Mouse (Mus musculus) forebrain, embryonic 16.5 days (tissue): Measurements from ENCODE around the gene Arid5b. TPM values are rescaled to one million over a fixed set of nuclear protein-coding genes. Genes with fewer than 3 reads are reported as not detected.

Experiments
- ATAC-seq: fragments of 200-750 bp; cut with Nextera tagmentation; 2 replicates; pipeline ENCODE4 v1.8.0; 2017; ENCODE audit warnings: mild to moderate bottlenecking, moderate library complexity
- H3K27ac ChIP-seq: fragments of 300-500 bp; sonication (generic); 2 replicates; pipeline ENCODE4 v1.5.1; 2014; ENCODE audit warnings: low read length, control low read depth
- H3K27me3 ChIP-seq: fragments of 300-500 bp; sonication (generic); replicated peaks from 2 replicates; pipeline ENCODE4 v1.6.1; 2014; ENCODE audit warnings: low read length; ENCODE audit not compliant: control insufficient read depth, insufficient read depth
- H3K36me3 ChIP-seq: fragments of 300-500 bp; sonication (generic); 2 replicates; pipeline ENCODE4 v1.6.1; 2014; ENCODE audit not compliant: control insufficient read depth, insufficient read depth
- H3K4me1 ChIP-seq: fragments of 300-500 bp; sonication (generic); replicated peaks from 2 replicates; pipeline ENCODE4 v1.6.1; 2014; ENCODE audit warnings: low read length; ENCODE audit not compliant: control insufficient read depth, insufficient read depth
- H3K4me2 ChIP-seq: fragments of 300-500 bp; sonication (generic); 2 replicates; pipeline ENCODE4 v1.6.1; 2014; ENCODE audit warnings: mild to moderate bottlenecking, low read length, control low read depth
- H3K4me3 ChIP-seq: fragments of 300-500 bp; sonication (generic); replicated peaks from 2 replicates; pipeline ENCODE4 v1.5.1; 2014; ENCODE audit warnings: mild to moderate bottlenecking, low read length, control low read depth
- H3K9ac ChIP-seq: fragments of 300-500 bp; sonication (generic); replicated peaks from 2 replicates; pipeline ENCODE4 v1.6.1; 2014; ENCODE audit warnings: low read depth, low read length, control low read depth
- H3K9me3 ChIP-seq: fragments of 300-500 bp; sonication (generic); 2 replicates; pipeline ENCODE4 v1.6.1; 2016; ENCODE audit warnings: low read length; ENCODE audit not compliant: control insufficient read depth
- WGBS: fragments of 180-500 bp; shearing (Covaris S2); extraction: QIAGEN DNeasy Blood & Tissue Kit; methylation state at CpG from one replicate; pipeline ENCODE4 v1.1.7; 2014; 5-methylcytosine and 5-hydroxymethylcytosine counted together
- polyA plus RNA-seq: library from polyadenylated mRNA; unstranded; fragments of >200 nt; fragmentation: Nextera tagmentation; extraction: Ambion mirVana; gene quantifications from 2 replicates; pipeline ENCODE4 v1.2.1, GENCODE M21; 2015

The Arid5b gene
- polyA plus RNA-seq, 1 experiment from 2014 or later, result 14.7 TPM

DNA sequence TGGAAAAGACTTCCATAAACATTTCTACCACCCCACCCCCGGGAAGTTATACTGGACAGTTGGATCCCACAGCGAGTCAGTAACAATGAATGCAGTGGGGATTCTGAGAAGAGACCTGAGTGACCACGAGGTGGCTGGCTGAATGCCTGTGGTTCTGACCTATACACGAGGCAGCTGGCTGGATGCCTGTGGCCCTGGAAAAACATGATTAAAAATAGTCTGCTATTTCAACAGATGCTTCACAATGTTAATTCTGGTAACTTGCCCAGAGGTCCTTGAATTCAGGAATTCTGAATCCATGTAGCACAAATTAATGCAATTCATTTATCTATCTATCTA lies 188.4 kb downstream of the Arid5b start:
- Histone ChIP-seq H3K4me3 (no peak overlapping the region), H3K4me1 (no peaks in the 10 kb centered on the region), H3K9ac (no peak overlapping the region), H3K36me3 (no peaks in the 10 kb centered on the region), H3K27ac (no peak overlapping the region), H3K27me3 (no peaks in the 10 kb centered on the region), H3K4me2 (no peak overlapping the region), H3K9me3 (no peaks in the 10 kb centered on the region)
- 71% methylated on average over 4 of the region's 4 CpGs for WGBS
- ATAC-seq, result no peak

DNA sequence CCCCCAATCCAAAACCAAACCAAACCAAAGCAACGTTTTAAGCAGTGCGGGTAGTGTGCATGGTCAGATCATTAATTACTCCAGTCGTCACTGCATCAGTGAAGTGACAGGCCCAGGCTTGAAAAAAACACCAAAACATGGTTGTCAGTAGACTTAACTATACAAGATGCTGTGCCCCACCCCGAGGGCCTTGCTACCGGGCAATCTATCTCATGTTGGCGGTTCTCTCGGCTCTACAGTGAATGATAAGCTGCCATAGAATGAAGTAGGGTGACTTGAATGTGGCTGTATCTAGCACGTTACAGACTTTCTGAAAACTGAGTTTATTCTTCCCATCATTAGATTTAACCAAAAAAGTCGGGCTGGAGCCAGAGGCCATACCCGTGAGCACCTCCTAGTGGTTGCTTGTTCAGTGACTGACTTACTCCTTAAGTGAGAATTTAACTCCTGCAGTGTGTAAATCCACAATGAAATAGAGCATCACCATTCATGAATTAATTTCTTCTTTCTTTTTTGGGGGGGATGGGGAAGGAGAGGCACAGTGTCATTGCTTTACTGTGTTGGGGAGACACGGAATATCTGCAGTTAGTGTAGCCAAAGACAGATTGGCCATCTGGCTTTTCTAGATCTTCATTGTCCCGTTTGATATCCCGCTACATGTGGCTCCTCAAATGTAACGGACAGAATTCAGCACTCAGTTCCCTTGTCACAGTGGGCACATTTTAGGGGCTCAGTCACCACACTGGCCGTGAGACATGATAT lies 188.9 kb downstream of the Arid5b start:
- Histone ChIP-seq H3K4me1 (no peaks in the 10 kb centered on the region), H3K4me3 (no peak overlapping the region), H3K4me2 (no peak overlapping the region), H3K9ac (no peak overlapping the region), H3K36me3 (no peaks in the 10 kb centered on the region), H3K9me3 (no peaks in the 10 kb centered on the region), H3K27ac (no peak overlapping the region), H3K27me3 (no peaks in the 10 kb centered on the region)
- ATAC-seq, result no peak
- WGBS, result 73% methylated on average over 15 of the region's 15 CpGs

DNA sequence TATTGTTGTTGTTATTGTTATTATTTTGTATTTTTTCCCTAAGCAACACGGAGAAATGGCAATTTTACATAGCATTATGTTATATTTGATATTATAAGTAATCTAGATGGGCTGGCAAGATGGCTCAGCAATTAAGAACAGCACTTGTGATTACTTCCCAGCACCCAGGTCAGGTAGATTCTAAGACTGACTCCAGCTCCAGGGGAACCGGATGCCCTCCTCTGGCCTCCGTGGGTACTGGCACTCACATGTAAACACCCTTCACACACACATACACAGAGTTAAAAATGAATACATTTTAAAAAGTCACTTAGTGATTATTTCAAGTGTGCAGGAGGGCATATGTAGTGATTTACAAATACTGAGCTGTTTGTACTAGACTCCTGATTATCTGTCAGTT lies 190.8 kb downstream of the Arid5b start:
- no peak overlapping the region for H3K4me2 ChIP-seq
- no peaks in the 10 kb centered on the region for H3K4me1 ChIP-seq
- H3K4me3 ChIP-seq, result no peak overlapping the region
- 77% methylated on average over 3 of the region's 3 CpGs for WGBS
- no peaks in the 10 kb centered on the region for H3K9me3 ChIP-seq
- no peak overlapping the region for H3K27ac ChIP-seq
- no peak overlapping the region for H3K9ac ChIP-seq
- H3K36me3 ChIP-seq, result no peaks in the 10 kb centered on the region
- no peak for ATAC-seq
- H3K27me3 ChIP-seq, result no peaks in the 10 kb centered on the region

DNA sequence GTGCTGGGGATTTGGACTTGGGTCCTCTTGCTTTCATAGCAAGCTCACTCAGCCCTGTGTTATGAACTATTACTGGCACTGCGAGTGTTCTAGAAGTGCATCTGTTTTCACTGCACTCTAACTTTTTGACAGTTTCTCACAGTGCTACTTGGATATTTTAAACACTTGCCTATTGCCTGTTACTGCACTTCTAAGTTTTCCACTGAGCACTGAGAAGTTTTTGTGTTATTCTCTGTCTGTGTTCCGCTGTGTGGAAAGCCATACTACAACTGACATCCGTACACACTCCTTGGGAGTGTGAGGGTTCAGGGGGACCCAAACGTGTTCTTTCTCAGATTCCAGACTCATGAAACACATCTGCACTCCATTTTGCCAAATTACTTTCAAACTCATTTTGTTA lies 191.6 kb downstream of the Arid5b start:
- Histone ChIP-seq H3K27me3 (no peaks in the 10 kb centered on the region), H3K9ac (no peak overlapping the region), H3K27ac (no peak overlapping the region), H3K4me2 (no peak overlapping the region), H3K9me3 (no peaks in the 10 kb centered on the region), H3K4me3 (no peak overlapping the region), H3K4me1 (no peaks in the 10 kb centered on the region), H3K36me3 (no peaks in the 10 kb centered on the region)
- no peak for ATAC-seq
- 82% methylated on average over 4 of the region's 4 CpGs for WGBS

DNA sequence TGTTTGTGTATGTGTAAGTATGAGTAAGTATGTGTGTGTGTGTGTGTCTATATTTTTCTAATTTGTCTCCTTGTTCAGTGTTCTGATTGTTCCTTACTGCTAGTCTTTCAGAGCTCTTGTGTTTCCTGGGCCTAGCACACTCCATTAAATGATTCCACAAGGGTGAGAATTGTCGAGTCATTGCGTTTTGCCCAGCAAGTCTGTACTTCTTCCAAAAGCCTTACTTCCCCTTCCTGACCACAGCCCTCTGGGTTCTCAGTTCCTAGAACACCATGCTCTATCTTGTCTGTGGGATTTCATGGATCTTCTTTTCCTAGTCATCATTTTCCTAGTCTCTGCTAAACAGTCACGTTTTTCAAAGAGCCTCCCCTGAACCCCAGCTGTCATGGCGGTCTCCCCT lies 193.0 kb downstream of the Arid5b start:
- no peaks in the 10 kb centered on the region for H3K36me3 ChIP-seq
- no peaks in the 10 kb centered on the region for H3K27me3 ChIP-seq
- H3K27ac ChIP-seq, result no peak overlapping the region
- no peak overlapping the region for H3K4me3 ChIP-seq
- 77% methylated on average over 4 of the region's 4 CpGs for WGBS
- H3K4me2 ChIP-seq, result no peak overlapping the region
- no peaks in the 10 kb centered on the region for H3K9me3 ChIP-seq
- no peak overlapping the region for H3K9ac ChIP-seq
- ATAC-seq, result no peak
- no peaks in the 10 kb centered on the region for H3K4me1 ChIP-seq

DNA sequence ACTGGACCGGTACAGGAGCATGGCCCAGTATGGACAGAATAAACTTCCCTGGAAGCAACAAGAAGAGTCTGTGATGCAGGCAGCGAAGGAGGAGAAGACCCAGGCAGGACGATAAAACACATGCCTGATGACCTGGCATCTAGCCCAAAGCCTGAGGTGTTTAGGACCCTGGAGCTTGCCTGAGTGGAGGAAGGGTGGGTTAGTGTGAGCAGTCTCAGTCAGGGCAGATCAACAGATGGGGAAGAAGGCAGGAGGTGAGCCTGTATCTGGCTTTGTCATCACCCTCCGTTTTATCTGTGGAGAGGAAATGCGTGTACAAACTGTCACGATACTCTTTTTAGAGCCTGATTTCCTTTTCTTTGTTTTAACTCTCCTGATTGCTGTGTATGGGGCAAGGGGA lies 196.8 kb downstream of the Arid5b start:
- Histone ChIP-seq H3K4me1 (no peaks in the 10 kb centered on the region), H3K4me2 (no peak overlapping the region), H3K9me3 (no peaks in the 10 kb centered on the region), H3K9ac (no peak overlapping the region), H3K27ac (no peak overlapping the region), H3K36me3 (no peaks in the 10 kb centered on the region), H3K4me3 (no peak overlapping the region), H3K27me3 (no peaks in the 10 kb centered on the region)
- ATAC-seq, result no peak
- WGBS, result 74% methylated on average over 6 of the region's 6 CpGs

DNA sequence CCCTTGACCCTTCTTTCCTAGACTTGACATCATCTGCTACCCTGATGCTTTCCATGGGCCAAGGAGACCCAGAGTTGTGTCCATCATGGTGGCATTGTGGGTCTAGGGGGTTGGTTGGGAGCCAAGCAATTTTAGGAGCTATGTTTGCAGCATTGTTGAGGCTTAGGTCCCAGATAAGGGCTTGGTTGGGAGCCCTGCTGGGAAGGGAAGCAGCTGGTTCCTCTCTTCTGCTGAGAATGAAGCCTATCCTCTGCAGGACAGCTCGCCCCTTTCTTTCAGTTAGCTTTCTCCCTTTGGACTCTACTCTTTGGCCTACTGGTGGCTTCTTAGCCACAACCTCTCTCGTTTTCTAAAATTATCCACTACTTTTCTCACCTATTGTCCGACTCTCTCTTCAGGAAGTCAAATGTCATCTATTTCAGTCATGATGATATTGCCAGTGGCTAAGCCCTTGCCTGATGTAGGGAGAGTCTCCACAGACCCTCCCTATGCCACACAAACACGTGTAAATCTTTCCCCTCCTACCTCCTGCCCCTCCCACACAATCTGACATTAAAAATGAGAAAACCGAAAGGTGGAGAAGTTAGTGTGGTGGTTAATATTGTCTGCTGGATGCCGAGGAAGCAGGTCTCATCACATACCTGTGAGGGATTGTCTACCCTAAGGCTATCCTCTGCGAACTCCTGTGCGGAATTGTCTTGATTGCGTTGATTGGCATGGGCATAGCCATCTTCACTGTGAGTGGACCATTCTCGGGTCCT lies 198.4 kb downstream of the Arid5b start:
- no peaks in the 10 kb centered on the region for H3K36me3 ChIP-seq
- H3K4me3 ChIP-seq, result no peak overlapping the region
- H3K27ac ChIP-seq, result no peak overlapping the region
- H3K4me1 ChIP-seq, result no peaks in the 10 kb centered on the region
- no peaks in the 10 kb centered on the region for H3K9me3 ChIP-seq
- H3K27me3 ChIP-seq, result no peaks in the 10 kb centered on the region
- 86% methylated on average over 10 of the region's 10 CpGs for WGBS
- H3K4me2 ChIP-seq, result no peak overlapping the region
- ATAC-seq, result no peak
- H3K9ac ChIP-seq, result no peak overlapping the region

DNA sequence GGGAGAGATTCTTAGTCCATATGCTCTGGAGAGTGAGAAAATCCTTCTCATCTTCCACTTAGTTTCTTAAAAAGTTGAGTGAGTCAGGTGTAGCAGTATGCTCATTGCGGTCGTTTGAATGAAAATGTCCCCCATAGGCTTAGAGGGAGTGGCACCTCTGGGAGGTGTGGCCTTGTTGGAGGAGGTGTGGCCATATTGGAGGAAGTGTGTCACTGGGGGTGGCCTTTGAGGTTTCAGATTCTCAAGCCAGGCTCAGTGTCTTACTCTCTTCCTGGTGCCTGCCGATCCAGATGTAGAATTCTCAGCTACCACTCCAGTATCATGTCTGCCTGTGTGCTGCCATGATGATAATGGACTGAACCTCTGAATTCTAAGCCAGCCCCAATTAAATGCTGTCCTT lies 199.8 kb downstream of the Arid5b start:
- H3K9me3 ChIP-seq, result no peaks in the 10 kb centered on the region
- H3K27ac ChIP-seq, result no peak overlapping the region
- ATAC-seq, result no peak
- 94% methylated on average over 3 of the region's 3 CpGs for WGBS
- H3K9ac ChIP-seq, result no peak overlapping the region
- H3K27me3 ChIP-seq, result no peaks in the 10 kb centered on the region
- no peak overlapping the region for H3K4me3 ChIP-seq
- H3K36me3 ChIP-seq, result no peaks in the 10 kb centered on the region
- H3K4me1 ChIP-seq, result no peaks in the 10 kb centered on the region
- no peak overlapping the region for H3K4me2 ChIP-seq

DNA sequence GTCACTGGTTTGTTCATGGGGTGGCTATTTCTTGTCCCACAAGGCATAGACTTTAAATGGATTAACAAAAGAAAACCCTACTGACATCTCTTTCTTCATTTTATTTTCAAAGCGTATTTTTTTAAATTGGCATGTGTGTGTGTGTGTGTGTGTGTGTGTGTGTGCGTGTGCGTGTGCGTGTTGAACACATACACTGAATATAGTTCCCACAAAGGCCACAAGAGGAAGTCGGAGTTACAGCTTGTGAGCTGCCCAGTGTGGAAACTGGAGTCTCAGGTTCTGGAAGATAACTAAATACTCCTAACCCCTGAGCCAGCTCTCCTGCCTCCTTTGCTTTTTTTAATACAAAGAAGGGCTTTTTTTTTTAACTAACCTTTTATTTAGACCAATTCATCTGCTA lies 203.4 kb downstream of the Arid5b start:
- no peaks in the 10 kb centered on the region for H3K9me3 ChIP-seq
- 90% methylated on average over 5 of the region's 5 CpGs for WGBS
- H3K4me2 ChIP-seq, result no peak overlapping the region
- H3K36me3 ChIP-seq, result no peaks in the 10 kb centered on the region
- no peaks in the 10 kb centered on the region for H3K27me3 ChIP-seq
- no peak overlapping the region for H3K9ac ChIP-seq
- no peak for ATAC-seq
- H3K4me1 ChIP-seq, result no peaks in the 10 kb centered on the region
- H3K27ac ChIP-seq, result no peak overlapping the region
- H3K4me3 ChIP-seq, result no peak overlapping the region
